Mouse (Mus musculus): ENCODE results near the gene Gm3415. TPM values are rescaled to one million over a fixed set of nuclear protein-coding genes. Genes with fewer than 3 reads are reported as not detected.
"Not testable (repeated sequence)": the region's sequence is repeated elsewhere in the genome, so short reads cannot be mapped to it uniquely, and the experiment has no call there.

The Gm3415 gene
- not detected in 2 replicates for polyA plus RNA-seq (2015; fragmentation: Nextera tagmentation; extraction: Ambion mirVana)

DNA sequence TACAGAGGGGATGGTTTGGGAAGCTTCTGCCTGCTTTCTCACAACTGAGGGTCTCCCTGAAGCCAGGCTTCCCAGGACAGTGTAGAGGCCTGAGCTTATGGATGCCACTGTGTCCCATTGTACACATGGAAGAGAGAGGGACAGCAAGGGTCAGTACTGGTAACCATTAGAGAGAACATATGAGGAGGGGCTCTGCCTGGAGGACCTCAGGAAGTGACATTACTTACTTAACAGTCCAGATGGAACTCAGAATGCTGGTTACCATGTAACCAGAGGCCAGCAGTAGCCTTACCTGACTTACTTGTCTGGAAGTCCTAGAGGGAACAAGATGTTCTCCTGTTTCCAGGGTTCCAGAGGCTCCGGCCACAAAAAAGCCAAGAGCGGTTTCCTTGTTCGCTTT lies at the start of gene Gm3415:
Gene Gm3415, plus strand, starts transcription at position 301 of the 400 bp plus-strand sequence.
- not testable (repeated sequence) for H3K4me2 ChIP-seq (ENCODE audit: low read depth, low read length); H3K27me3 ChIP-seq (ENCODE audit: control insufficient read depth, insufficient read depth, low read depth, low read length); H3K4me1 ChIP-seq (ENCODE audit: control insufficient read depth, low read depth, low read length); H3K36me3 ChIP-seq (ENCODE audit: control insufficient read depth, insufficient read depth); H3K9me3 ChIP-seq (replicated peaks; ENCODE audit: control insufficient read depth, low read length); ATAC-seq (ENCODE audit: low read depth); H3K27ac ChIP-seq (ENCODE audit: low read length); H3K9ac ChIP-seq (ENCODE audit: low read depth, low read length); H3K4me3 ChIP-seq (ENCODE audit: low read depth, low read length)
- WGBS (ENCODE audit: insufficient replicate concordance): no CpG with 5 or more reads among the region's 3 CpGs

DNA sequence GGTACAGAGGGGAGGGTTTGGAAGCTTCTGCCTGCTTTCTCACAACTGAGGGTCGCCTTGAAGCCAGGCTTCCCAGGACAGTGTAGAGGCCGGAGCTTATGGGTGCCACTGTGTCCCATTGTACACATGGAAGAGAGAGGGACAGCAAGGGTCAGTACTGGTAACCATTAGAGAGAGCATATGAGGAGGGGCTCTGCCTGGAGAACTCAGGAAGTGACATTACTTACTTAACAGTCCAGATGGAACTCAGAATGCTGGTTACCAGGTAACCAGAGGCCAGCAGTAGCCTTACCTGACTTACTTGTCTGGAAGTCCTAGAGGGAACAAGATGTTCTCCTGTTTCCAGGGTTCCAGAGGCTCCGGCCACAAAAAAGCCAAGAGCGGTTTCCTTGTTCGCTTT lies 42.1 kb upstream of the Gm3415 start, which contains the start of gene Gm3402:
Gene Gm3402, plus strand, starts transcription at position 301 of the 400 bp plus-strand sequence.
- H3K4me1 ChIP-seq (ENCODE audit: control insufficient read depth, low read depth, low read length); H3K9me3 ChIP-seq (replicated peaks; ENCODE audit: control insufficient read depth, low read length); H3K9ac ChIP-seq (ENCODE audit: low read depth, low read length); H3K4me2 ChIP-seq (ENCODE audit: low read depth, low read length); H3K4me3 ChIP-seq (ENCODE audit: low read depth, low read length); H3K36me3 ChIP-seq (ENCODE audit: control insufficient read depth, insufficient read depth); ATAC-seq (ENCODE audit: low read depth); H3K27me3 ChIP-seq (ENCODE audit: control insufficient read depth, insufficient read depth, low read depth, low read length); H3K27ac ChIP-seq (ENCODE audit: low read length): not testable (repeated sequence)
- no CpG with 5 or more reads among the region's 5 CpGs for WGBS (ENCODE audit: insufficient replicate concordance)

DNA sequence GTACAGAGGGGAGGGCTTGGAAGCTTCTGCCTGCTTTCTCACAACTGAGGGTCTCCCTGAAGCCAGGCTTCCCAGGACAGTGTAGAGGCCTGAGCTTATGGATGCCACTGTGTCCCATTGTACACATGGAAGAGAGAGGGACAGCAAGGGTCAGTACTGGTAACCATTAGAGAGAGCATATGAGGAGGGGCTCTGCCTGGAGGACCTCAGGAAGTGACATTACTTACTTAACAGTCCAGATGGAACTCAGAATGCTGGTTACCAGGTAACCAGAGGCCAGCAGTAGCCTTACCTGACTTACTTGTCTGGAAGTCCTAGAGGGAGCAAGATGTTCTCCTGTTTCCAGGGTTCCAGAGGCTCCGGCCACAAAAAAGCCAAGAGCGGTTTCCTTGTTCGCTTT lies 30.4 kb upstream of the Gm3415 start, which contains the start of gene Gm3404:
Gene Gm3404, plus strand, starts transcription at position 301 of the 400 bp plus-strand sequence.
- not testable (repeated sequence) for H3K4me1 ChIP-seq (ENCODE audit: control insufficient read depth, low read depth, low read length); H3K36me3 ChIP-seq (ENCODE audit: control insufficient read depth, insufficient read depth); H3K4me3 ChIP-seq (ENCODE audit: low read depth, low read length); H3K9ac ChIP-seq (ENCODE audit: low read depth, low read length); H3K27ac ChIP-seq (ENCODE audit: low read length); H3K4me2 ChIP-seq (ENCODE audit: low read depth, low read length); H3K9me3 ChIP-seq (replicated peaks; ENCODE audit: control insufficient read depth, low read length); ATAC-seq (ENCODE audit: low read depth); H3K27me3 ChIP-seq (ENCODE audit: control insufficient read depth, insufficient read depth, low read depth, low read length)
- WGBS (ENCODE audit: insufficient replicate concordance): 79% methylated on average over 3 of the region's 3 CpGs

DNA sequence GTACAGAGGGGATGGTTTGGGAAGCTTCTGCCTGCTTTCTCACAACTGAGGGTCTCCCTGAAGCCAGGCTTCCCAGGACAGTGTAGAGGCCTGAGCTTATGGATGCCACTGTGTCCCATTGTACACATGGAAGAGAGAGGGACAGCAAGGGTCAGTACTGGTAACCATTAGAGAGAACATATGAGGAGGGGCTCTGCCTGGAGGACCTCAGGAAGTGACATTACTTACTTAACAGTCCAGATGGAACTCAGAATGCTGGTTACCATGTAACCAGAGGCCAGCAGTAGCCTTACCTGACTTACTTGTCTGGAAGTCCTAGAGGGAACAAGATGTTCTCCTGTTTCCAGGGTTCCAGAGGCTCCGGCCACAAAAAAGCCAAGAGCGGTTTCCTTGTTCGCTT lies 18.6 kb upstream of the Gm3415 start, which contains the start of gene Gm3409:
Gene Gm3409, plus strand, starts transcription at position 301 of the 400 bp plus-strand sequence.
- not testable (repeated sequence) for H3K36me3 ChIP-seq (ENCODE audit: control insufficient read depth, insufficient read depth); H3K4me3 ChIP-seq (ENCODE audit: low read depth, low read length); H3K27ac ChIP-seq (ENCODE audit: low read length); H3K4me2 ChIP-seq (ENCODE audit: low read depth, low read length); H3K9ac ChIP-seq (ENCODE audit: low read depth, low read length); H3K4me1 ChIP-seq (ENCODE audit: control insufficient read depth, low read depth, low read length); ATAC-seq (ENCODE audit: low read depth); H3K9me3 ChIP-seq (replicated peaks; ENCODE audit: control insufficient read depth, low read length); H3K27me3 ChIP-seq (ENCODE audit: control insufficient read depth, insufficient read depth, low read depth, low read length)
- 89% methylated on average over 2 of the region's 3 CpGs for WGBS (ENCODE audit: insufficient replicate concordance)

DNA sequence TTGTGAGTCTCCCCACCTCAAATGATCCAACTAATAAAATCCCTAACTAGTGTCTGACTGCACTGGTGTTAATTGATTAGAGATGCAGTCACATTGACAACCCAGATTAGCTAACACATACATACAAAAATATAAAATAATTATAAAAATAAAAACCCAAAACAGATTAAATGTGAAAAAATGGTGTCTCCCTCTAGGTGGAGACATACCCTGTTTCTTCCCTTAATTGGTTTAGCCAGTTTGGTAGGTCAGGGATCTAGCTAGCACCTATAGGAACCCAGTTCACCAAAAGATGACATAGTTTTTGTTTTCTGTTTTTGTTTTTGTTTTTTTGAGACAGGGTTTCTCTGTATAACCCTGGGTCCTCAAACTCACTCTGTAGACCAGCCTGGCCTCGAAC lies 8.3 kb downstream of the Gm3415 start:
- Histone ChIP-seq H3K4me3 (ENCODE audit: low read depth, low read length) (no peak overlapping the region), H3K4me2 (ENCODE audit: low read depth, low read length) (no peak overlapping the region), H3K4me1 (ENCODE audit: control insufficient read depth, low read depth, low read length) (no peaks in the 10 kb centered on the region), H3K9ac (ENCODE audit: low read depth, low read length) (no peak overlapping the region), H3K36me3 (ENCODE audit: control insufficient read depth, insufficient read depth) (no peaks in the 10 kb centered on the region), H3K9me3 (replicated peaks; ENCODE audit: control insufficient read depth, low read length) (no peaks in the 10 kb centered on the region), H3K27me3 (ENCODE audit: control insufficient read depth, insufficient read depth, low read depth, low read length) (no peaks in the 10 kb centered on the region), H3K27ac (ENCODE audit: low read length) (no peak overlapping the region)
- 57% methylated on average over 1 of the region's 1 CpGs for WGBS (ENCODE audit: insufficient replicate concordance)
- ATAC-seq (ENCODE audit: low read depth): no peak

DNA sequence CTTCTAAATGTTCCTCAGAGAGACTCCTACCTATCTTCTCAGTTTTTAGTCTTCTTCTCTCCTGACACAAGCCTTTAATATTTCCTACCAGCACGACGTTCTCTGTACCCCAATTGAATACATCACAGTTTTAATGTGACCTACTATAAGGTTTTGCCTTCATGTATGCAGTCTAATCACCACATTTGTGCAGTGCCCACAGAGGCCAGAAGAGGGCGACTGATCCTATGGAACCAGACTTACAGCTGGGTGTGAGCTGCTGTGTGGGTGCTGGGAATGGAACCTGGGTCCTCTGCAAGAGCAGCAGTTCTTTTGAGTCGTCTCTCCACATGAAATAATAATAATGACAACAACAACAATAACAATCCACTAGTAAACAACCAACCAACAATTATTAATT lies 11.1 kb downstream of the Gm3415 start:
- H3K4me2 ChIP-seq (ENCODE audit: low read depth, low read length): no peak overlapping the region
- H3K27ac ChIP-seq (ENCODE audit: low read length): no peak overlapping the region
- H3K4me3 ChIP-seq (ENCODE audit: low read depth, low read length): no peak overlapping the region
- H3K36me3 ChIP-seq (ENCODE audit: control insufficient read depth, insufficient read depth): no peaks in the 10 kb centered on the region
- no peak for ATAC-seq (ENCODE audit: low read depth)
- 40% methylated on average over 4 of the region's 4 CpGs for WGBS (ENCODE audit: insufficient replicate concordance)
- H3K27me3 ChIP-seq (ENCODE audit: control insufficient read depth, insufficient read depth, low read depth, low read length): no peaks in the 10 kb centered on the region
- H3K9ac ChIP-seq (ENCODE audit: low read depth, low read length): no peak overlapping the region
- H3K4me1 ChIP-seq (ENCODE audit: control insufficient read depth, low read depth, low read length): no peaks in the 10 kb centered on the region
- no peaks in the 10 kb centered on the region for H3K9me3 ChIP-seq (replicated peaks; ENCODE audit: control insufficient read depth, low read length)

DNA sequence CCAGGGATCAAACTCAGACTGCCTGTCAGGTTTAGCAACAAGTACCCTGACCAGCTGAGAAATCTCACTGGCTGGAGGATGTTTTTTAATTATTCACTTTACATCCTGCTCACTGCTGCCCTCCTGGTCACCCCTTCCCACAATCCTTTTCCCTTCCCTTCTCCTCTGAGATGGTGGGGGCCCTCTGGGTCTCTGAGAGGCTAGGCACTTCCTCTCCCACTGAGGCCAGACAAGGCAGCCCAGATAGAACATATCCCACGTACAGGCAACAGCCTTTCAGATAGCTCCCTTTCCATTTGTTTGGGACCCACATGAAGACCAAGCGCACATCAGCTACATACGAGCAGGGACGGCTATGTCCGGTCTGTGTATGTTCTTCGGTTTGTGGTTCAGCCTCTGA lies 14.2 kb downstream of the Gm3415 start:
- not testable (repeated sequence) for H3K9ac ChIP-seq (ENCODE audit: low read depth, low read length); H3K4me2 ChIP-seq (ENCODE audit: low read depth, low read length); H3K27me3 ChIP-seq (ENCODE audit: control insufficient read depth, insufficient read depth, low read depth, low read length); H3K4me3 ChIP-seq (ENCODE audit: low read depth, low read length); H3K27ac ChIP-seq (ENCODE audit: low read length); H3K9me3 ChIP-seq (replicated peaks; ENCODE audit: control insufficient read depth, low read length); ATAC-seq (ENCODE audit: low read depth); H3K4me1 ChIP-seq (ENCODE audit: control insufficient read depth, low read depth, low read length); H3K36me3 ChIP-seq (ENCODE audit: control insufficient read depth, insufficient read depth)
- 60% methylated on average over 6 of the region's 6 CpGs for WGBS (ENCODE audit: insufficient replicate concordance)

DNA sequence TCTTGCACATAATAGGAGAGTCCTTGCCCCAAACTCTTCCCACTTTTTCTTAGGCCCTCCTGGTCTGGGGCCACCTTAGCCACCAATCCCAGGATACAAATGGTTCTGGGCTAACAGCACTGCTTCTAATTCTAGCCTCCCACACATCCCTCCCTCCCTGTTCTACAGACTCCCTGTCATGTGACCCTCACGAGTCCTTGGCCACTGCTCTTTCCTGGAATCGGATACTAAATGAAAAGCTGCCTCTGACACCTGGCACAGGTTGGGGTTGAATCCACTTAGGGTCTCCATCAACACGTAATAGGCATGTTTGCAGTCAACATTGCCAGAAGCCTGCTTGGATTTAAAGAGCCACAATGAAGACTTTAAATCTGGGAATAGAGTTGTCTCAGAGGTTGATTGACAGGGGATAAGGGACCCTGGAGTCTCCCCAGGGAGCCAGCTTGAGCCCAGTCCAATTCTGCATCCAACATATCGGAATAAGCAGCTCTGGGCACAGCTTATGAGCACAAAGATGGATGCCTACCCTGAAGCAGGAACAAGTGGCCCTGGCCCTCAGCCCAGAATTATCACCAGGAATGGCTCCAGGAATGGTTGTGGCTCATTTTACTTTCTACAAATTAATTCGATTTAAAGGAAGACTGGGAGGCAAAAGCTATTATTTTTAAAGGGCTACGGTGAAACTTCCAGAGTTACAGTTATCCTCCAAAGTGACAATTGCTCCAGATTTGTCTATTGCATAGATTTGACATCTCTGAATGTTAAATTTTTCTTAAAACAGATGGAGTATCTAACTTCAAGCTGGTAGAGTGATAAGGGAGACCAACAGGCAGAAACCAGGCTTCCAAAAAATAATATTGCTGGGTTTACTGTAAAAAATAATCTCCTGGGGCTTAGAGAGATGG lies 16.1 kb downstream of the Gm3415 start:
- H3K4me2 ChIP-seq (ENCODE audit: low read depth, low read length); H3K4me3 ChIP-seq (ENCODE audit: low read depth, low read length); H3K27ac ChIP-seq (ENCODE audit: low read length); H3K9ac ChIP-seq (ENCODE audit: low read depth, low read length); ATAC-seq (ENCODE audit: low read depth); H3K4me1 ChIP-seq (ENCODE audit: control insufficient read depth, low read depth, low read length); H3K36me3 ChIP-seq (ENCODE audit: control insufficient read depth, insufficient read depth); H3K27me3 ChIP-seq (ENCODE audit: control insufficient read depth, insufficient read depth, low read depth, low read length); H3K9me3 ChIP-seq (replicated peaks; ENCODE audit: control insufficient read depth, low read length): not testable (repeated sequence)
- 53% methylated on average over 6 of the region's 6 CpGs for WGBS (ENCODE audit: insufficient replicate concordance)

DNA sequence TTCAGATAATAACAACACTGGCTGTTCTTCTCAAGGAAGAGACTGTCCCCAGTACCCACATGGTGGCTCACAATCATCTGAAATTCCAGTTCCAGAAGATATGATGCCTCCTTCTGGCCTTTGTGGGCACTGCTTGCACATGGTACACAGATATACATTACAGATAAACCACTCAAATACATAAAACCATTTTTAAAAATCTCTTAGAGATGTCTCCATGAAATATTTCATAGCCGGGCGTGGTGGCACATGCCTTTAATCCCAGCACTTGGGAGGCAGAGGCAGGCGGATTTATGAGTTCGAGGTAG lies 16.8 kb downstream of the Gm3415 start:
- ATAC-seq (ENCODE audit: low read depth); H3K9ac ChIP-seq (ENCODE audit: low read depth, low read length); H3K9me3 ChIP-seq (replicated peaks; ENCODE audit: control insufficient read depth, low read length); H3K4me3 ChIP-seq (ENCODE audit: low read depth, low read length); H3K27me3 ChIP-seq (ENCODE audit: control insufficient read depth, insufficient read depth, low read depth, low read length); H3K27ac ChIP-seq (ENCODE audit: low read length); H3K36me3 ChIP-seq (ENCODE audit: control insufficient read depth, insufficient read depth); H3K4me1 ChIP-seq (ENCODE audit: control insufficient read depth, low read depth, low read length); H3K4me2 ChIP-seq (ENCODE audit: low read depth, low read length): not testable (repeated sequence)
- WGBS (ENCODE audit: insufficient replicate concordance): 71% methylated on average over 4 of the region's 4 CpGs

All from liver, embryonic 16.5 days (tissue).